Mouse (Mus musculus): ENCODE results near the gene Olfr1513. TPM values are rescaled to one million over a fixed set of nuclear protein-coding genes. Genes with fewer than 3 reads are reported as not detected.

Olfr1513 gene
- total and polyA plus RNA-seq, 2 experiments from 2014 or later = not detected

DNA sequence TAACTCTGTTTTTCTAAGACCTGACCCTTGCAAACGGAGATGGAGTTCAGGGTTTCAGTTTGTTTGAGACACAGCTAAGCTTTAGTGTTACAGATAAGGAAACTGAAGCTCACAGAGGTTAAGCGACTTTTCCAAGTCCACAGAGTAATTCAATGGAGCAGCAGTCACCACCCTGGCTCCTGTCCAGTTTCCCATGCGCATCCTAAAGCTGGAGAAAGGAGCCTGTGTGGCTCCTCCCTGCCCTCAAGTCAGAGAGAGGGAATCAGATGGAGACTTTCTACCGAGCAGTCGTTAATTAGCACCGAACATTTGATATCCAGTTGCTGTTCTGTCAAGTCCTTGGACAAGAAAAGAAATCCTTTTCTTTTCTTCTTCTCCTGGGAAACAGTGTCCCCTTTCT lies 36.8 kb downstream of the Olfr1513 start:
- TF ChIP-seq CTCF (IDR thresholded peaks at IDR 0.05; ENCODE audit: low read depth) = no peak

DNA sequence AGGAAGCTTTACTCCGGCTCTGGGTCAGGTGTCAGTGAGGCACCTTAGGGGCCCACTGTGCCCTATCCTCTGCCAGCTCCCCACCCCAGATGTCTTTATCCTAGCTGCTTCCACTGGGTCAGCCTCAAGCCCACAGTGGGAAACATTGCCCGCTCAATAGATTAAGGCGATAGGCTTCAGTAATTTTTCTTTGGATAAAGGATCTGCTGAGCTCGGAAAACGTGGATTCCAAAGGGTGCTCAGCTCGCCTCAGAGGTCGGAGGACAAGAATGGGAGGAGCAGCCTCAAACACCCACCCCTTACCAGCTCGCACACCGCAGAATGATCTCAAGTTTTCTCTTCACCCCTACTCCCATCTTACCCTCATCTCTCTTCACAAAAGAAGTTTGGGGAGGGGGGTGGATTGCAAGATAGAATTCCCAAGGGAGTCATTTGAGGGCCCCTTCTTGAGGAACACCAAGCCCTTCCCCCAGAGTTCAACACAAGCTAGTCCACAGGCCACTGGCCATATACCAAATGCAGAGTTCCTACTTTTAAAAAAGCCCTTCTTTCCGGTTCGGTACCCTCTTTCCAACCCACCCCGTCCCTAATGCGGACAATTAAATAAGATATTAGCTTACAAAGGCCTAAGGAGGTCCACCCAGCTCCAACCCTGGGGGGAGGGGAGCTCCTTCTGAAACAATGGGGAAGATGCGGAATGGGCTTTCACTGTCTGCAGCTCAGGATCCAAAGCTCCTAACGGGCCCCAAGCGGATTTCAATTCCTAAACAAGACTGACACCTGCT lies 39.6 kb downstream of the Olfr1513 start:
- no peak for TF ChIP-seq CTCF (IDR thresholded peaks at IDR 0.05; ENCODE audit: low read depth)
- H3K4me3 ChIP-seq (ENCODE audit: low read length) = peak overlapping the region; percentile 90
- H3K27me3 ChIP-seq (ENCODE audit: insufficient read depth, low read length) = no peaks in the 10 kb centered on the region
- peaks cover 25% of the 10 kb centered on the region for H3K36me3 ChIP-seq (ENCODE audit: insufficient read depth, low read length)
- peak overlapping the region; percentile 96 for H3K27ac ChIP-seq
- H3K9ac ChIP-seq (replicated peaks; ENCODE audit: low read length) = peak overlapping the region; percentile 91
- 4% methylated on average over 16 of the region's 16 CpGs for WGBS
- peak; percentile 69 for DNase-seq (ENCODE audit: low spot score)
- peak overlapping the region; percentile 86 for H3K4me2 ChIP-seq (ENCODE audit: low read depth, low read length)
- peak; percentile 76 for ATAC-seq
- H3K9me3 ChIP-seq (ENCODE audit: low read length) = no peaks in the 10 kb centered on the region
- peaks cover 23% of the 10 kb centered on the region for H3K4me1 ChIP-seq (ENCODE audit: insufficient read depth, low read length)

More for the DNA sequence above, 36.8 kb downstream of the Olfr1513 start:
- DNase-seq (ENCODE audit: low spot score) (peak; percentile 42), ATAC-seq (no peak)
- no peak overlapping the region for H3K27ac ChIP-seq
- no peak overlapping the region for H3K9ac ChIP-seq (replicated peaks; ENCODE audit: low read length)
- H3K36me3 ChIP-seq (ENCODE audit: insufficient read depth, low read length) = no peaks in the 10 kb centered on the region
- no peak overlapping the region for H3K4me3 ChIP-seq (ENCODE audit: low read length)
- H3K27me3 ChIP-seq (ENCODE audit: insufficient read depth, low read length) = no peaks in the 10 kb centered on the region
- H3K9me3 ChIP-seq (ENCODE audit: low read length) = no peaks in the 10 kb centered on the region
- peaks cover 11% of the 10 kb centered on the region for H3K4me1 ChIP-seq (ENCODE audit: insufficient read depth, low read length)
- H3K4me2 ChIP-seq (ENCODE audit: low read depth, low read length) = no peak overlapping the region
- 41% methylated on average over 6 of the region's 6 CpGs for WGBS

GRCm38 (mm10) chr14:52315792-52316440 lies 40.3 kb downstream of the Olfr1513 start:
- Histone ChIP-seq H3K4me1 (ENCODE audit: insufficient read depth, low read length) (peaks cover 28% of the 10 kb centered on the region), H3K9me3 (ENCODE audit: low read length) (no peaks in the 10 kb centered on the region), H3K9ac (replicated peaks; ENCODE audit: low read length) (peak overlapping the region; percentile 91), H3K4me3 (ENCODE audit: low read length) (peak overlapping the region; percentile 90), H3K27me3 (ENCODE audit: insufficient read depth, low read length) (no peaks in the 10 kb centered on the region), H3K4me2 (ENCODE audit: low read depth, low read length) (peak overlapping the region; percentile 86), H3K27ac (peak overlapping the region; percentile 96), H3K36me3 (ENCODE audit: insufficient read depth, low read length) (peaks cover 25% of the 10 kb centered on the region)
- DNase-seq (ENCODE audit: low spot score) = peak; percentile 89
- ATAC-seq = peak; percentile 87
- no peak for TF ChIP-seq CTCF (IDR thresholded peaks at IDR 0.05; ENCODE audit: low read depth)
- WGBS = under 1% methylated on average over 28 of the region's 41 CpGs

GRCm38 (mm10) chr14:52315283-52315780 lies 40.9 kb downstream of the Olfr1513 start:
- Histone ChIP-seq H3K4me3 (ENCODE audit: low read length) (peak overlapping the region; percentile 90), H3K36me3 (ENCODE audit: insufficient read depth, low read length) (peaks cover 29% of the 10 kb centered on the region), H3K4me2 (ENCODE audit: low read depth, low read length) (peak overlapping the region; percentile 86), H3K27me3 (ENCODE audit: insufficient read depth, low read length) (no peaks in the 10 kb centered on the region), H3K9ac (replicated peaks; ENCODE audit: low read length) (peak overlapping the region; percentile 91), H3K9me3 (ENCODE audit: low read length) (no peaks in the 10 kb centered on the region), H3K27ac (peak overlapping the region; percentile 96), H3K4me1 (ENCODE audit: insufficient read depth, low read length) (peaks cover 28% of the 10 kb centered on the region)
- no peak for TF ChIP-seq CTCF (IDR thresholded peaks at IDR 0.05; ENCODE audit: low read depth)
- DNase-seq (ENCODE audit: low spot score) (no peak), ATAC-seq (no peak; the same call in 1 of the 2 replicates)
- whole genome bisulfite sequencing = 8% methylated on average over 17 of the region's 17 CpGs

DNA sequence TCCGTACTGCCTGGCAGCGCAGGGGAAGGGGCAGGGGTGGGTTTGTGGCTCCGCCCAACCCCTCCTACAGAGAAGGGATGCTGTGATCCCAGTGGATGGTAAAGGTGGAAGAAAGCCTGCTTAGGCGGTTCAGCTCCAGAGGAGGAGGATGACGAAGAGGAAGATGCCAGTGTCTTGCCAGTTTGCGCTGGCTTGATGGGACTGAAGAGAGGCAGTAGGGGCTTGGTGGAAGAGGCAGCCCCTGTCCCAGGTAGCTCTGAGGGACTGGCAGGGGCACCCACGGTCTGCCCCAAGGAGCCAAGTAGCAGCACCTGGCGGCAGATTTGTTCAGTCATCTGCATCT lies 41.4 kb downstream of the Olfr1513 start:
- Histone ChIP-seq H3K9me3 (ENCODE audit: low read length) (no peaks in the 10 kb centered on the region), H3K36me3 (ENCODE audit: insufficient read depth, low read length) (peaks cover 30% of the 10 kb centered on the region), H3K9ac (replicated peaks; ENCODE audit: low read length) (peak overlapping the region; percentile 91), H3K4me1 (ENCODE audit: insufficient read depth, low read length) (peaks cover 28% of the 10 kb centered on the region), H3K4me3 (ENCODE audit: low read length) (peak overlapping the region; percentile 90), H3K27me3 (ENCODE audit: insufficient read depth, low read length) (no peaks in the 10 kb centered on the region), H3K27ac (peak overlapping the region; percentile 96; the same call in 1 of the 2 replicates), H3K4me2 (ENCODE audit: low read depth, low read length) (peak overlapping the region; percentile 86)
- TF ChIP-seq CTCF (IDR thresholded peaks at IDR 0.05; ENCODE audit: low read depth) = no peak
- WGBS = 41% methylated on average over 8 of the region's 8 CpGs
- DNase-seq (ENCODE audit: low spot score) (no peak), ATAC-seq (no peak)

- no peaks in the 10 kb centered on the region for H3K27me3 ChIP-seq (ENCODE audit: insufficient read depth, low read length)
- H3K4me2 ChIP-seq (ENCODE audit: low read depth, low read length) = peak overlapping the region; percentile 86
- H3K9ac ChIP-seq (replicated peaks; ENCODE audit: low read length) = no peak overlapping the region; the same call in 1 of the 2 replicates
- no peak for TF ChIP-seq CTCF (IDR thresholded peaks at IDR 0.05; ENCODE audit: low read depth)
- no peak for DNase-seq (ENCODE audit: low spot score)
- 79% methylated on average over 26 of the region's 26 CpGs for whole genome bisulfite sequencing
- peak overlapping the region; percentile 96; the same call in 1 of the 2 replicates for H3K27ac ChIP-seq
- peaks cover 28% of the 10 kb centered on the region for H3K4me1 ChIP-seq (ENCODE audit: insufficient read depth, low read length)
- no peak overlapping the region for H3K4me3 ChIP-seq (ENCODE audit: low read length)
- peaks cover 30% of the 10 kb centered on the region for H3K36me3 ChIP-seq (ENCODE audit: insufficient read depth, low read length)
- H3K9me3 ChIP-seq (ENCODE audit: low read length) = no peaks in the 10 kb centered on the region
- no peak for ATAC-seq
Observed at GRCm38 (mm10) chr14:52313931-52314807, 42.0 kb downstream of the Olfr1513 start.

Measured in hindbrain, postnatal 0 days (tissue).